Mouse (Mus musculus) heart, postnatal 0 days (tissue): Measurements from ENCODE around the gene Gpr1.

Experiments
- CTCF ChIP-seq: IDR thresholded peaks from 2 replicates; pipeline ENCODE4 v1.5.1; 2016; ENCODE audit warnings: antibody characterized with exemption, control low read depth, low read depth
- EP300 ChIP-seq: IDR thresholded peaks from 2 replicates; pipeline ENCODE4 v1.6.1; 2016; ENCODE audit warnings: antibody characterized with exemption, low read depth

DNA sequence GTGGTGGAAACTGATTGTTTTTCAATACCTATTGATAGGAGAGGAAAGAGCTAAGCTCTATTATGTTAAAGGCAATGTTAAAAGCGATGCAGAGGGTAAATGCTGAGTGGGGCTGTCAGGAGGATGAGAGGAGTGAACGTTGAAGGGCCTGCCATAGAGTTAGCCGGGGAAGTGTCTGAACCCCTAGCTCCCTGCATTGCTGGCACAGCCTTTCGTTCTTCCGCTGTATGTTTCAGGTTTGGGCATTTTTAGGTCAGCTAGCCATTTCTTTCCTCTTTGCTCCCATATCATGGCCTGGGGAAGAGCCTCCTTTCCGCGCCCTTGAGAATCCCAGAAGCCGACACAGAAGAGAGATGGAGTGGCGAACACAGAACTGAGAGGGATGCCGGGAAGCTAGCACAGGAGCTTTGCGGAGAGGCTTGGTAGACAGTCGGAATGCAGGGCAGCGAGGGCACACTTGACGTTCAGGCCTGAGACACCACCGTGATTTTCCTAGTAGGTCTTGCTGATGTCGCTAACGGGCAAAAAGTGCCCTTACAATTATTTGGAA is 46.8 kb upstream of the Gpr1 start:
- TF ChIP-seq EP300, result no peak
- no peak for TF ChIP-seq CTCF
